Mouse (Mus musculus) forebrain, postnatal 0 days (tissue): ENCODE data around the gene Gm4871. TPM values are rescaled to one million over a fixed set of nuclear protein-coding genes. Genes with fewer than 3 reads are reported as not detected.
A peak's percentile ranks its signal among the peaks of the same experiment; 100 is the strongest.
"Not testable (repeated sequence)": the region's sequence is repeated elsewhere in the genome, so short reads cannot be mapped to it uniquely, and the experiment has no call there.

Experiments
- ATAC-seq: fragments of 200-750 bp; cut with Nextera tagmentation; 2 replicates; pipeline ENCODE4 v1.8.0; 2017; ENCODE audit warnings: mild to moderate bottlenecking, moderate library complexity
- DNase-seq: peaks from one replicate; pipeline ENCODE4 v3.0.0-alpha.2; 2015
- H3K27ac ChIP-seq: fragments of 300-500 bp; sonication (generic); 2 replicates; pipeline ENCODE4 v1.5.1; 2014; ENCODE audit warnings: low read depth, mild to moderate bottlenecking, antibody characterized with exemption, low read length, moderate library complexity, mixed read lengths
- H3K27me3 ChIP-seq: fragments of 300-500 bp; sonication (generic); 2 replicates; pipeline ENCODE4 v1.6.1; 2014; ENCODE audit warnings: mild to moderate bottlenecking, low read length, mixed read lengths; ENCODE audit not compliant: insufficient read depth
- H3K36me3 ChIP-seq: fragments of 300-500 bp; sonication (generic); 2 replicates; pipeline ENCODE4 v1.6.1; 2014; ENCODE audit warnings: mild to moderate bottlenecking, moderate library complexity; ENCODE audit not compliant: insufficient read depth
- H3K4me1 ChIP-seq: fragments of 300-500 bp; sonication (generic); 2 replicates; pipeline ENCODE4 v1.6.1; 2014; ENCODE audit warnings: antibody characterized with exemption; ENCODE audit not compliant: insufficient read depth
- H3K4me2 ChIP-seq: fragments of 300-500 bp; sonication (generic); 2 replicates; pipeline ENCODE4 v1.6.1; 2014; ENCODE audit warnings: low read depth, mild to moderate bottlenecking, moderate library complexity
- H3K4me3 ChIP-seq: fragments of 300-500 bp; sonication (generic); 2 replicates; pipeline ENCODE4 v1.5.1; 2014; ENCODE audit warnings: low read depth, low read length, mixed read lengths
- H3K9ac ChIP-seq: fragments of 300-500 bp; sonication (generic); 2 replicates; pipeline ENCODE4 v1.6.1; 2014; ENCODE audit warnings: mild to moderate bottlenecking
- H3K9me3 ChIP-seq: fragments of 300-500 bp; sonication (generic); 2 replicates; pipeline ENCODE4 v1.6.1; 2016; ENCODE audit warnings: low read length
- CTCF ChIP-seq: sonication (generic); IDR thresholded peaks from 2 replicates; pipeline ENCODE4 v1.5.1; 2016; ENCODE audit warnings: antibody characterized with exemption, control low read depth, low read depth
- WGBS: fragments of 180-500 bp; shearing (Covaris S2); extraction: QIAGEN DNeasy Blood & Tissue Kit; methylation state at CpG from one replicate; pipeline ENCODE4 v1.1.7; 2014; 5-methylcytosine and 5-hydroxymethylcytosine counted together
- polyA plus RNA-seq: library from polyadenylated mRNA; unstranded; fragments of >200 nt; fragmentation: Nextera tagmentation; extraction: Ambion mirVana; gene quantifications from 2 replicates; pipeline ENCODE4 v1.2.1, GENCODE M21; 2015
- total RNA-seq: library from RNA; depleted of rRNA; stranded (reverse); fragments of >200 nt; gene quantifications from 2 replicates; pipeline ENCODE4 v1.2.3, GENCODE M21; 2014

The Gm4871 gene
- total and polyA plus RNA-seq, 2 experiments from 2014 or later: not detected

- H3K27ac ChIP-seq: no peak overlapping the region
- no peaks in the 10 kb centered on the region for H3K36me3 ChIP-seq
- ATAC-seq: no peak
- DNase-seq: no peak
- 83% methylated on average over 2 of the region's 2 CpGs for WGBS
- no peak overlapping the region for H3K4me2 ChIP-seq
- no peak overlapping the region for H3K4me3 ChIP-seq
- H3K9me3 ChIP-seq: no peaks in the 10 kb centered on the region
- H3K9ac ChIP-seq: no peak overlapping the region
- no peak for TF ChIP-seq CTCF
- H3K27me3 ChIP-seq: no peaks in the 10 kb centered on the region
- no peaks in the 10 kb centered on the region for H3K4me1 ChIP-seq
Observed at GRCm38 (mm10) chr5:145059524-145059923, 27.0 kb upstream of the Gm4871 start.

DNA sequence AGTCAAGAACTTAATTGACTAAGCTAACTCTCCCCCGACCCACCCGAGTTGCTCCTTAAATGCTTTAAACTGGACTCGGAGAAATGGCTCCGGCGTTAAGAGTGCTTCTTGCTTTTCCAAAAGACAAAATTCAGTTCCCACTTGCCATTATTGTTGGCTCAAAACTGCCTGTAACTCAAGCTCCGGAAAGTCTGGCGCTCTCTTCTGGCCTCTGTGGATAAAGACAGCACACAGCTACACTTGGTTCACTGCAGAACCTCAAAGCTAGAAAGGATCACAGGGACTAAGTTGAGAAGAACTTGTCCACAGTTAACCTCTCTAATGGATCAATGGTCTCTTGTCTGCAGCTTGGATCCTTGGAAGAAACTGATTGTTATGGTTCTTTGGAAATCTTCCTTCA, 26.2 kb upstream of the Gm4871 start:
- ATAC-seq: no peak
- 87% methylated on average over 7 of the region's 7 CpGs for WGBS

DNA sequence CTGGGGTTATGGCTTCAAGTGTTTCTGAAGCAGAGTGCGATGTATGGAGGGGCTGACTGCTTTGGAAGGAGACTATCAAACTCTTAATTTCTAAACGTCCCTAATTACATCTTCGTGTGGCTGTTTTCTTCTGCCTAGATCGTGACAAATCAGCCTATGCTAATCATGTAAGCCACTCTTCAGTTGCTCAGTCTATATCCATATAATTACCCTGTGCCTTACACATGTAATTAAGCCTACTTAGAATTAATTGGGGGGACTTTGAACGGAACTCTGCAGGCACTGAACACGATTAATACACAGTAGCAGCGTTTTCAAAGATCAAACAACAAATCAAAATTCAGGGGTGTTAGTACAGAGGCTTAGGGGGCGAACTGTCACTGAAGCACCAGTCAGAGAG, 25.4 kb upstream of the Gm4871 start:
- H3K4me3 ChIP-seq: no peak overlapping the region
- no peaks in the 10 kb centered on the region for H3K36me3 ChIP-seq
- no peak overlapping the region for H3K4me2 ChIP-seq
- no peaks in the 10 kb centered on the region for H3K4me1 ChIP-seq
- 17% methylated on average over 8 of the region's 8 CpGs for WGBS
- no peak for TF ChIP-seq CTCF
- no peak for DNase-seq
- ATAC-seq: peak; percentile 69
- H3K27me3 ChIP-seq: no peaks in the 10 kb centered on the region
- H3K9me3 ChIP-seq: no peaks in the 10 kb centered on the region
- H3K9ac ChIP-seq: no peak overlapping the region
- no peak overlapping the region for H3K27ac ChIP-seq

More for the DNA sequence above, 26.2 kb upstream of the Gm4871 start:
- Histone ChIP-seq H3K27ac (no peak overlapping the region), H3K9ac (no peak overlapping the region), H3K36me3 (no peaks in the 10 kb centered on the region), H3K9me3 (no peaks in the 10 kb centered on the region), H3K27me3 (no peaks in the 10 kb centered on the region), H3K4me1 (no peaks in the 10 kb centered on the region), H3K4me2 (no peak overlapping the region), H3K4me3 (no peak overlapping the region)
- no peak for TF ChIP-seq CTCF
- DNase-seq: no peak

- H3K27me3 ChIP-seq, H3K27ac ChIP-seq, H3K9me3 ChIP-seq, H3K4me2 ChIP-seq, H3K36me3 ChIP-seq, H3K9ac ChIP-seq, H3K4me1 ChIP-seq, ATAC-seq, H3K4me3 ChIP-seq, DNase-seq: not testable (repeated sequence)
- WGBS: 86% methylated on average over 3 of the region's 3 CpGs
Observed at GRCm38 (mm10) chr5:145054187-145054586, 21.6 kb upstream of the Gm4871 start.

- H3K4me3 ChIP-seq, DNase-seq, H3K27me3 ChIP-seq, H3K9me3 ChIP-seq, H3K4me2 ChIP-seq, H3K9ac ChIP-seq, ATAC-seq, H3K4me1 ChIP-seq, H3K36me3 ChIP-seq, H3K27ac ChIP-seq: not testable (repeated sequence)
- 72% methylated on average over 2 of the region's 3 CpGs for WGBS
Observed at GRCm38 (mm10) chr5:145042690-145043089, 10.1 kb upstream of the Gm4871 start, which contains the start of gene 1700018F24Rik. 1700018F24Rik (plus strand) TSS chr5:145042990.

GRCm38 (mm10) chr5:145041628-145042027, 9.1 kb upstream of the Gm4871 start:
- Histone ChIP-seq H3K4me3 (no peak overlapping the region), H3K4me2 (no peak overlapping the region), H3K27me3 (no peaks in the 10 kb centered on the region), H3K4me1 (no peaks in the 10 kb centered on the region), H3K27ac (no peak overlapping the region), H3K9ac (no peak overlapping the region), H3K9me3 (no peaks in the 10 kb centered on the region), H3K36me3 (no peaks in the 10 kb centered on the region)
- TF ChIP-seq CTCF: peak; percentile 30
- no peak for ATAC-seq
- DNase-seq: no peak
- 40% methylated on average over 4 of the region's 4 CpGs for WGBS

GRCm38 (mm10) chr5:145030476-145030875, 2.1 kb downstream of the Gm4871 start:
- WGBS: 92% methylated on average over 1 of the region's 1 CpGs
- not testable (repeated sequence) for H3K4me3 ChIP-seq, ATAC-seq, H3K4me1 ChIP-seq, H3K4me2 ChIP-seq, DNase-seq, H3K9ac ChIP-seq, H3K9me3 ChIP-seq, H3K27ac ChIP-seq, H3K36me3 ChIP-seq, H3K27me3 ChIP-seq

- H3K4me1 ChIP-seq, H3K9ac ChIP-seq, H3K4me2 ChIP-seq, ATAC-seq, H3K36me3 ChIP-seq, H3K27ac ChIP-seq, H3K9me3 ChIP-seq, H3K27me3 ChIP-seq, H3K4me3 ChIP-seq, DNase-seq: not testable (repeated sequence)
- 74% methylated on average over 1 of the region's 1 CpGs for WGBS
Observed at GRCm38 (mm10) chr5:145020712-145021111, 11.8 kb downstream of the Gm4871 start.

GRCm38 (mm10) chr5:145020254-145020653, 12.3 kb downstream of the Gm4871 start:
- H3K9ac ChIP-seq, H3K4me3 ChIP-seq, DNase-seq, H3K27me3 ChIP-seq, H3K4me2 ChIP-seq, H3K4me1 ChIP-seq, H3K36me3 ChIP-seq, H3K27ac ChIP-seq, H3K9me3 ChIP-seq, ATAC-seq: not testable (repeated sequence)
- WGBS: 35% methylated on average over 1 of the region's 1 CpGs

- H3K36me3 ChIP-seq, H3K27me3 ChIP-seq, H3K27ac ChIP-seq, H3K4me3 ChIP-seq, H3K9me3 ChIP-seq, ATAC-seq, H3K4me2 ChIP-seq, H3K9ac ChIP-seq, H3K4me1 ChIP-seq, DNase-seq: not testable (repeated sequence)
- WGBS: 23% methylated on average over 1 of the region's 2 CpGs
Observed at GRCm38 (mm10) chr5:145016761-145017160, 15.8 kb downstream of the Gm4871 start.
